Mouse (Mus musculus) small intestine, adult 2 months (tissue): ENCODE measurements around the gene Lrmp.

Experiments
- CTCF ChIP-seq: fragments of 200-500 bp; IDR thresholded peaks from 2 replicates; pipeline ENCODE4 v1.5.1; 2012; ENCODE audit warnings: low read depth, mild to moderate bottlenecking, control low read depth, inconsistent platforms, low read length, moderate library complexity, mixed read lengths; ENCODE audit not compliant: insufficient replicate concordance, insufficient read length; ENCODE audit errors: extremely low read depth
- POLR2A ChIP-seq: fragments of 200-500 bp; IDR thresholded peaks from 2 replicates; pipeline ENCODE4 v1.6.1; 2012; ENCODE audit warnings: low read depth, mild to moderate bottlenecking, control low read depth, inconsistent platforms, low read length, moderate library complexity

DNA sequence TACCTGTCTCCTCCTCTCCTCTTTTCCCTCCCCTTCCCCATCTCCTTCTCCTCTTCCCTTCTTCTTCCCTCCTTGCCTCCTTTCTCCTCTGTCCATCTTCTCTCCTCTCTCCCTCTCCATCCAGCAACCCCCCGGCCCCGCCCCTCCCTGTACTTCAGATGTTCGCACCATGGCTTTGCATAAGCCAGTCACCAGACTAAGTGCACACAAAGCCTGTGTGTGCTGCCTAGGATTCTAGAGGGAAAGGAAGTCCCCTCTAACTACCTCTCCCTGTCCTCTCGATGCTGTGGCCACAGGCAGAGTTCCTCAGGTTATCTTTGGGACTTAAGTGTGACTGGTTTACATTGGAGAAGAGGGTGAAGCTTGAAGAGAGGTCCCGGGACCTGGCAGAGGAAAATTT lies 45.1 kb downstream of the Lrmp start:
- no peak for TF ChIP-seq CTCF
- no peak for TF ChIP-seq POLR2A
